Mouse (Mus musculus): ENCODE measurements around the gene Bcas3.
"Not testable (repeated sequence)": the region's sequence is repeated elsewhere in the genome, so short reads cannot be mapped to it uniquely, and the experiment has no call there.

Gene Bcas3

GRCm38 (mm10) chr11:85716730-85717129 lies 363.8 kb downstream of the Bcas3 start:
- not testable (repeated sequence) for DNase-seq

- no peak for DNase-seq
Observed at GRCm38 (mm10) chr11:85719091-85719490, 366.1 kb downstream of the Bcas3 start.

- no peak for DNase-seq
Observed at GRCm38 (mm10) chr11:85719766-85720165, 366.8 kb downstream of the Bcas3 start.

- no peak for DNase-seq
Observed at GRCm38 (mm10) chr11:85720269-85720773, 367.4 kb downstream of the Bcas3 start.

- DNase-seq = no peak
Observed at GRCm38 (mm10) chr11:85721986-85722385, 369.0 kb downstream of the Bcas3 start.

DNA sequence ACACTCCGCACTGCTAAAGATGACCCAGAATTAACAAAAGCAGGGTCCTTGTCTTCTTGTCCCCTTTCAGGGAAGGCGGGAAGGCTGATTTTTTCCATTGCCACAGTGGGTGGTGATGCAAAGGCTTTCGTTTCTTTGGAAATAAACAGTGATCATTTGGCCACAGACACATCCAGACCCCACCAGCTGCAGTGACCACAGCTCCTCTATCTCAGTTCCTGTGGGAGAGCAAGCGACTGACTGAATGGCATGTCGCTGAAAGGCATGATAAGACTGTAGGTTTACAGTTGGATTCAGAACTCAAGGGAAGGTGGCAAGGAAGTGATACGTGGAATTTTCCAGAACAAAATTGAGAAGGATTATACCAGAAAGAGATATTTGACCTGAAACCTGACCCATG lies 371.2 kb downstream of the Bcas3 start:
- no peak for DNase-seq

DNA sequence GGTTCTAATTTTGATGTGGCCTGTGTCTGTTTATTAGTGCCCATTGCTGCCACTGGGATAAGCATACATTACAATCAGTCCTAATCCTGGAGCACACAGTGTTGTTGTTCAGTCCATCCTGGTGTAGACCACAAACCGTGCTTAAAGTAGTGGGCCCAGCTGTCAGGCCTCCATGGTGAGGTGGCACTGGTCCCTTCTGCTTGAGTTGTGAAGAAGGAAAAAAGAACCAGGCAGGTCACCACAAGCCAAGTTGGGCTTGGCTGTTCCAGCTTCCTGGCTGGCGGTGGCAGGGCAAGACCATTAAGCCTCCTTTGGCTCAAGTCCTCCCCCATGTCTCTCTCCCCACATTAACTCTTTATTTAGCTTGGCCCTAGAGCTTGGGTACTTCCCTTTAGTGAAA lies 376.8 kb downstream of the Bcas3 start:
- no peak for DNase-seq

DNA sequence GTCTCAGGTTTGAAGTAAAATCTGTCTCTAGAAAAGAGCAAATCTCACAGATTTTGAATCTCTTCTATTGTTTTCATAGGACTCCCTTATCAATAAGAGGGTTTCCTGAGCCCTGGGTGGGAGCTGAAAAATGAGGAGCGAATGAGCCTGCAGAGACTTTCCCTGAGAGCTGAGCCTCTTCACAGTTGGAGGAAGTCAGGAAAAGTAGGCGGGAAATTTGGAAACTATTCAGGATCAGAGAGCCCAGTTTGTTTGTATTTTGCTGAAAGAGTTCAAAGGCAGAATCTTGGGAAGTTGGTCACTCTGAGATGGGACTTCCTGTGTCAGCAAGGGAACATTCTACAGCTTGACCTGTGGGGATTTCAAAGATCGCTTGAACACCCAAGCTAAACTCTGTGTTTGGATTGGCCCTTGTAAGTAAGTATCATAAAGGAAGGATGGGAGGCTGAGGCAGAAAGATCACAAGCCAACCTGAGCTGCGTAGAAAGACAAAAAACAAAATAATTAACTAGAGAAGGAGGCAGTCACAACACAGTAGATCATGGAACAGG lies 379.6 kb downstream of the Bcas3 start:
- no peak for DNase-seq

GRCm38 (mm10) chr11:85733577-85733976 lies 380.6 kb downstream of the Bcas3 start:
- no peak for DNase-seq

GRCm38 (mm10) chr11:85734317-85735211 lies 381.6 kb downstream of the Bcas3 start:
- no peak for DNase-seq

GRCm38 (mm10) chr11:85737227-85737626 lies 384.3 kb downstream of the Bcas3 start:
- no peak for DNase-seq

DNA sequence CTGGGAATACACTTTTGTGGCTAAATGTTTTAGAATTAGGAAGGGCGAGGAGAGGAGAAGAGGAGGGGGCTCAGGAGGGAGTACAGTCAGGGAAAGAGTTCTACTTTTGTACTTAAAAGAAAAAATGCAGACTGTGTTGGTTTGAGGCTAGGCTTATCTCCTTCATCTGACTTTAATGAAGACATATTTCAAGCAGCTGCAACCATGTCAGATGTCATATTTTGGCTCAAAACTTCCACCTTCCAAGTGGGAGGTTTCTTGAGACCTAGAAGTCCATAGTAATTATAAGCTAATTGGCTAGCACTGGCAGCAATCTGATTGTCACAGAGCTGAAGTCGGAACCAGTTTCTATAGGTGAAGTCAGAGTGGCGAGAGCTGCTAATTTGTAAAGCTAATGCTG lies 384.9 kb downstream of the Bcas3 start:
- DNase-seq = no peak

DNA sequence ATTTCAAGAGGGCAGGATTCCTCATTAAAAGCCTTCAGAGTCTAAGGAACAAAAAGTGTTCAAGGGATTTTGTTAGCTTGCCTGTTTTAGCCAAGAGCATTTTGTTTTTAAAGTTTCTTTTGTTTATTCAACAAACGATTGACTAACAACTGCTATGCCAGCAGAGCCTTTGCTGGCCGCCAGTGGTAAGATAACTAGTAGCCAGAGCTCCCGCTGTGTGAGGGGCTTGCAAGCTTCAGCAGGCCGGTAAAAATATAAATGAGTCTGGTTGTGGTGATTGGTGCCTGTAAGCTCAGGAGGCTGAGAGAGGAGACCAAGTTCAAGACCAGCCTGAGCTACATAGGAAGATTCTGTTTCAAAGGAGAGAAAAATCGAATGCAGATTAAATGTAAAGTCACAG lies 385.6 kb downstream of the Bcas3 start:
- no peak for DNase-seq

DNA sequence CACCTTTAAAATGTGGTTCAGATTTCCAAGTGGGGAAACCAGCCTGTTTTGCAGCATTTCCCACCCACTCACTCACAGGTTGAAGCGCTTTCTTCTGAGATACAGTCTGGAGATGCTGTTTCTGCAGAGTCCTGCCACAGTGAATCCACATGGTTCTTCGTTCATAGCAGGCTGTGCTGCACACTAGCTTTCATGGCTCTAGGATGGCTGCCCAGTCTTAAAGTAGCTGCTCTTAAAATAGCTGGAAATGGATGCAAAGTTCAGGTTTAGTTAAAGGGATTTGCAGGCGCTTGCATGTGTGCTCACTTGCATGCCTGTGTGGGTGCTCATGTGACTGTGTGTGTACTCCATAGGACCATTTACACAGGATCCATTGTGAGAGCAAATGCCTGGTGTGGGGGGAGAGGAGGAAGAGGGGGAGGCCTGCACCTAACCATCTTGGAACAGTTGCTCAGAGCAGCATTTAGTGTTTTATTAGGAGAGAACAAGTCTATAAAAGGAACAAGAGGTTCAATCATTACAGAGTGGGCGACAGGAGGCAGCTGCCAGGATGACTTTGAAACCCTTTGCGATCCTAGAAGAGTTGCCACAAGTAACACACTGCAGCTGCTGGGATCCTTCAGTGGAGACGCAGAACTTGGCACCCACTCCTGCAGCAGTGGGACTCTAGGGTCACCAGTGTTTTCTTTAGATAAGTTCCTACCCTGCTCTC lies 386.5 kb downstream of the Bcas3 start:
- no peak for DNase-seq

DNA sequence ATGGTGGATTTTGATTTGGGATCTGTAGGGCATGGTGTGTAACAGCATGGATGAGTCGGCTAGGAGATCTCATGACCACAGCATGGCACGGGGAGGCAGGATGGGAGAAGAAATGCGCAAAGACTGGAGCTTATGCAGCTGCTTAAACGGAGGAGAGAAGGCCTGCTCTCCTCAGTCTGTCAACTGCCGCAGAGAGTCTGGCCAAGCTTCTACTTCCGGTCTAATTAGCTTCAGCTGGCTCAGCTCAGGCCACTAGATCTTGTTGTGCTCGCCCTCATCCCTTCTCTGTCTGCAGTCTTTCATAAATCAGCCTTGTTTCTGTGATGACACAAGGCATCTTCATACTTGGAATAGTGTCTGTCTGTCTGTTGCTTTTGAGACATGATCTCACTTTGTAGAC lies 393.4 kb downstream of the Bcas3 start:
- no peak for DNase-seq

DNA sequence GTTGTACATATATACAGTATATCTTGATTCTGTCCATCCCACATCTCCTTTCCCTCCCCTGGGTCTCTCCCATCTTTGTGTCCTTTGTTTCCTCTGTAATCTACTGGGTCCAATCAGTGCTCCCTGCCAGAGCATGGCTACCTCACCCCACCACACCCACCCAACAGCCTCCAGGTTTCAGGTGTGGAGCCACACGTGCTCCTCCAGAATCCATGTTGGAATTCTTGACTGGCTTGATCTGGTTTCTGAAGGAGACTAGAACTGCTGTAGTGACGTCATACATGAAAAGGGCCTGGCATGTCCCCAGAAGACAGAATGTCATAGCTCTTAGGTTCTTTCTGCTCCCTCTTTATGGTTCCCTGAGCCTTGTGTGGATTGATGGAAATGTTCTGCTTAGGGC lies 395.9 kb downstream of the Bcas3 start:
- no peak for DNase-seq

GRCm38 (mm10) chr11:85751171-85751570 lies 398.2 kb downstream of the Bcas3 start:
- no peak for DNase-seq

DNA sequence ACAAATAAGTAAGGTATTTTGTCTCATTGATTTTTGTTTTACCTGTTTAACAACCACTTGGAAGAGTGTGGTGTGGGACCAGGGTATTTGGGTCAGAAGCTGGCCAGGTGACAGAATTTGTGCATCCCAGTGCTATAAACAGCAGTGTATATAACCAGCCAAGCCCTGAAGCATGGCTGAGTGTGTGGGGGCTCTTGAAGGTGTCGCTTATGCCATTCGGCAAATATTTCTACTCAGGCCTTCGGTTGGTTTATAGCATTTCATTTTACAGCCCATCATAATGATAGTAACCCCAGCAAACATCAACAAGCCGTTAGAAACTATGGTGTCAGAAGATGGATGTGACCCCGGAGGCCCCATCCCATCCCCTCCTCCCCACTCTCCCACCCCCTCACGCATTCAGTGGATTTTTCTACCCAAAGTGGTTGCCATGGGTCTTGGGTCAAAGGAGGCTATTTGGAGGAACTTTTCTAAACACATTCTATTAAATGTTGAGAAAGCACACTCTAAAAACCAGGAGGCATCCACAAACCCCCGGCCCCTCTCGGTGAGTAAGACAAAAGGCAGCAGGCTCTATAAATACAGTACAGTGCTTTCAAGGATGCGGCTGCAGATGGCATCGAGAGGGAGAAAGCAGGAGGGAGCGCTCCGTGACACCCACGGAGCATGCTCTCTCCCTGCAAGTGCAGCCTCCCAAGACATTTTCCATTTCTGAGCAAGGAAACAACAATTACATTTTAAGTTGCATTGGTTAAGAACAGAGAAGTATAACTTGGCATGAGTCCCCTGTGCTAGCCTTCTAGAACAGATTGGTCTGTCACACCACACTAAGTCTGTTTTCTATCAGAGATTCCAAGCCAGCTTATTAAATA lies 401.9 kb downstream of the Bcas3 start:
- DNase-seq = no peak

DNA sequence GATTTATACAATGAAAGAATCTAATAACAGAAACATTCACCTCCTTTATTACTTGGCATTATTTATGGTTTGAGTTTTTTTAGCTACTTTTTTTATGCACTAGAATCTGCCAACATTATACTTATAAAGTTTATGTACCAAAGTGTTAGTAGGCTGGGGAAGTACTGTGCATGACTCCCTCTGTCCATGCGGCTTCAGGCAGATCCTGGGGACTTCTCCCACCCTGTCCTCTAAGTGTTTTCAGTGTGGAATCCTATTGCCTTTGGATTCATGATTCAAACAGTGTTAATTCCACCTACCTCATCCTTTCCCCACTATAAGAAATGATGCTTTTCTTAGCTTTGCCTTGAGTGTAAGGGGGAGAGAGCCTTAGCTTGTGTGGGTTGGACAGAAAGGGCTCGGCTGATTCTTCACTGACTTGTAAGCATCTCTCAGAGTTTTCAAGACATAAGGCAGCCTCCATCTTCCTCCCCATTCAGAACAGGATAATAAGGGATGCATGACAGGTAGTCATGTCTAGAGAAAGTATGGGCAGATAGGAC lies 402.6 kb downstream of the Bcas3 start:
- DNase-seq = no peak

DNA sequence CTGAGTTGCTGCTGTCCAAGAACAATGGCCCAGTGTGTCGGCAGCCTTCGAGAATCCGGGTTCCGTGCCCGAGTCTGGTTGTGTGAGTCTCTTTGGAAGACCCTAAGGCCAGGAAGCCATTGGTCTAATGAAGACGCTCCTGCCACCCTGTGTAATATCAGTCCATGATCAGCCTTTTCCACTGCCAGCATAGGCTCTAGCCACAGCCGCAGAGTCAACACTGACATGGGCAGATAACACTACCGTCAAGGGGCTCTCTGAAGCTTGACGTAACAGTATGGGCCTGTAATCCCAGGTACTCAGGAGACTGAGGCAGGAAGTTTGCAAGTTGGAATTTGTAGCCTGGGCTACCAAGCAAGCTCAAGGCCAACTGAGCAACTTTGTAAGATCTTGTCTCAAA lies 405.9 kb downstream of the Bcas3 start:
- no peak for DNase-seq

DNA sequence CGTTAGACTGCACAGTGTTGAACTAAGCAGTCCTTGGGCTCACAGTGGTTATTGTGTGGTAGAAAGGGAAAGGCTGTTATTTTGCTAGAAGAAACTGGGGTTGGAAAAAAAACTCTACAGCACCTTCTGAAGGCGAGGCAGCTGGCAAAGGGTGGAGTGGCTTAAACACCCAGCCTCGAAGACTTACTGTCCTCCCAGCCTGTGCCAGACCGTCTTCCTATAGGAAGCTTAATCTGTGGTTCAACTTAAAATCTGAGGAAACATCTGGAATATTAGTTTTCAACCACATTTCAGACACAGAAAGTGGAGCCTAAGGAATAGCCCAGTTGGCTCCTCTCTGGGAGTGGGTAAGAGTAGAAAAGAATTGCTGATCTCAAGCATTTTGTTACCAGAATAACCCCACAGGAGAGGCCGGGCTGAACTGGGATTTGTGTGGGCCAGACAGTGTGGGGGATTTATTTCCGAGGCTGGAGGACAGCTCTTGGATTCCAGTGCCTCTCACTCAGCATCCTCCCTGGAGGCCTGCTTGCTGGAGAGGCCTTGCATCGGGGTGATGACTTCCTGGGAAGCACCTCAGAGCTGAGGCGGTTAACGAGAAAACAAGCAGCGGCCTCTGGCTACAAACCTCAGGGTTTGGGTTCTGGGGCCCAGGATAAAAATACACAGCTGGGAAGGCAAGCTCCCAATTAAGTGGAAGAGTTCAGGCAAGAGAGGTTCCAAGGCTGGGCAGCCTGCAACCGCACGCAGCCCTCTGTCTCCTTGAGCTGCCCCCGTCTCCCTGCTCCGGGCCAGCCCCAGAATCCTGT lies 406.9 kb downstream of the Bcas3 start:
- DNase-seq = no peak

Data from thymus, postnatal 14 days (tissue).